Mouse (Mus musculus): ENCODE data around the gene Osgin1. TPM values are rescaled to one million over a fixed set of nuclear protein-coding genes. Genes with fewer than 3 reads are reported as not detected.

Gene Osgin1
- polyA plus RNA-seq, 1 experiment from 2014 or later: 1.9 TPM

- no peak overlapping the region for H3K27ac ChIP-seq (ENCODE audit: low read length)
- no peak overlapping the region for H3K4me3 ChIP-seq (ENCODE audit: low read length)
- no peak for ATAC-seq (ENCODE audit: low read depth)
- H3K27me3 ChIP-seq (ENCODE audit: control insufficient read depth, insufficient read depth, low read depth, low read length): no peaks in the 10 kb centered on the region
- H3K4me2 ChIP-seq (ENCODE audit: low read depth, low read length): no peak overlapping the region
- 70% methylated on average over 6 of the region's 6 CpGs for WGBS
- H3K9ac ChIP-seq (ENCODE audit: low read length): no peak overlapping the region
- peaks cover 21% of the 10 kb centered on the region for H3K4me1 ChIP-seq (replicated peaks; ENCODE audit: control insufficient read depth, insufficient read depth, low read length)
- H3K9me3 ChIP-seq (ENCODE audit: control insufficient read depth, low read length): no peaks in the 10 kb centered on the region
- H3K36me3 ChIP-seq (ENCODE audit: control insufficient read depth, insufficient read depth, low read length): no peaks in the 10 kb centered on the region
These were observed 5.0 kb downstream of the Osgin1 start for GRCm38 (mm10) chr8:119438876-119439275.

- Histone ChIP-seq H3K9me3 (ENCODE audit: control insufficient read depth, low read length) (no peaks in the 10 kb centered on the region), H3K4me1 (replicated peaks; ENCODE audit: control insufficient read depth, insufficient read depth, low read length) (peaks cover 21% of the 10 kb centered on the region), H3K36me3 (ENCODE audit: control insufficient read depth, insufficient read depth, low read length) (no peaks in the 10 kb centered on the region), H3K27me3 (ENCODE audit: control insufficient read depth, insufficient read depth, low read depth, low read length) (no peaks in the 10 kb centered on the region), H3K27ac (ENCODE audit: low read length) (no peak overlapping the region), H3K4me3 (ENCODE audit: low read length) (no peak overlapping the region), H3K9ac (ENCODE audit: low read length) (no peak overlapping the region), H3K4me2 (ENCODE audit: low read depth, low read length) (no peak overlapping the region)
- ATAC-seq (ENCODE audit: low read depth): no peak
- 97% methylated on average over 2 of the region's 2 CpGs for WGBS
These were observed 5.5 kb downstream of the Osgin1 start for GRCm38 (mm10) chr8:119439424-119439823.

- Histone ChIP-seq H3K27ac (ENCODE audit: low read length) (no peak overlapping the region), H3K36me3 (ENCODE audit: control insufficient read depth, insufficient read depth, low read length) (no peaks in the 10 kb centered on the region), H3K4me1 (replicated peaks; ENCODE audit: control insufficient read depth, insufficient read depth, low read length) (peaks cover 21% of the 10 kb centered on the region), H3K9ac (ENCODE audit: low read length) (no peak overlapping the region; the same call in 1 of the 2 replicates), H3K4me3 (ENCODE audit: low read length) (no peak overlapping the region), H3K9me3 (ENCODE audit: control insufficient read depth, low read length) (no peaks in the 10 kb centered on the region), H3K27me3 (ENCODE audit: control insufficient read depth, insufficient read depth, low read depth, low read length) (no peaks in the 10 kb centered on the region), H3K4me2 (ENCODE audit: low read depth, low read length) (no peak overlapping the region)
- peak; percentile 34 for ATAC-seq (ENCODE audit: low read depth)
- 63% methylated on average over 7 of the region's 7 CpGs for WGBS
These were observed 5.9 kb downstream of the Osgin1 start for GRCm38 (mm10) chr8:119439893-119440249.

GRCm38 (mm10) chr8:119440250-119440951 lies 6.5 kb downstream of the Osgin1 start:
- peak; percentile 64 for ATAC-seq (ENCODE audit: low read depth)
- peak overlapping the region; percentile 19; the same call in 1 of the 2 replicates for H3K4me2 ChIP-seq (ENCODE audit: low read depth, low read length)
- no peak overlapping the region for H3K4me3 ChIP-seq (ENCODE audit: low read length)
- peak overlapping the region; percentile 55 for H3K27ac ChIP-seq (ENCODE audit: low read length)
- peaks cover 21% of the 10 kb centered on the region for H3K4me1 ChIP-seq (replicated peaks; ENCODE audit: control insufficient read depth, insufficient read depth, low read length)
- no peaks in the 10 kb centered on the region for H3K36me3 ChIP-seq (ENCODE audit: control insufficient read depth, insufficient read depth, low read length)
- no peaks in the 10 kb centered on the region for H3K9me3 ChIP-seq (ENCODE audit: control insufficient read depth, low read length)
- peak overlapping the region; percentile 27; the same call in 1 of the 2 replicates for H3K9ac ChIP-seq (ENCODE audit: low read length)
- 15% methylated on average over 16 of the region's 16 CpGs for WGBS
- no peaks in the 10 kb centered on the region for H3K27me3 ChIP-seq (ENCODE audit: control insufficient read depth, insufficient read depth, low read depth, low read length)

- Histone ChIP-seq H3K4me2 (ENCODE audit: low read depth, low read length) (no peak overlapping the region), H3K9me3 (ENCODE audit: control insufficient read depth, low read length) (no peaks in the 10 kb centered on the region), H3K27me3 (ENCODE audit: control insufficient read depth, insufficient read depth, low read depth, low read length) (no peaks in the 10 kb centered on the region), H3K4me3 (ENCODE audit: low read length) (no peak overlapping the region), H3K36me3 (ENCODE audit: control insufficient read depth, insufficient read depth, low read length) (no peaks in the 10 kb centered on the region), H3K4me1 (replicated peaks; ENCODE audit: control insufficient read depth, insufficient read depth, low read length) (peaks cover 21% of the 10 kb centered on the region), H3K9ac (ENCODE audit: low read length) (no peak overlapping the region), H3K27ac (ENCODE audit: low read length) (peak overlapping the region; percentile 55; the same call in 1 of the 2 replicates)
- peak; percentile 54 for ATAC-seq (ENCODE audit: low read depth)
- WGBS: 30% methylated on average over 1 of the region's 1 CpGs
These were observed 7.0 kb downstream of the Osgin1 start for GRCm38 (mm10) chr8:119440952-119441270.

- no peaks in the 10 kb centered on the region for H3K9me3 ChIP-seq (ENCODE audit: control insufficient read depth, low read length)
- no peak for ATAC-seq (ENCODE audit: low read depth)
- no peak overlapping the region for H3K27ac ChIP-seq (ENCODE audit: low read length)
- peaks cover 5% of the 10 kb centered on the region for H3K27me3 ChIP-seq (ENCODE audit: control insufficient read depth, insufficient read depth, low read depth, low read length)
- no peaks in the 10 kb centered on the region for H3K36me3 ChIP-seq (ENCODE audit: control insufficient read depth, insufficient read depth, low read length)
- no peak overlapping the region for H3K4me2 ChIP-seq (ENCODE audit: low read depth, low read length)
- H3K4me1 ChIP-seq (replicated peaks; ENCODE audit: control insufficient read depth, insufficient read depth, low read length): peaks cover 20% of the 10 kb centered on the region
- 51% methylated on average over 5 of the region's 5 CpGs for WGBS
- H3K4me3 ChIP-seq (ENCODE audit: low read length): no peak overlapping the region
- H3K9ac ChIP-seq (ENCODE audit: low read length): no peak overlapping the region
These were observed 8.1 kb downstream of the Osgin1 start for GRCm38 (mm10) chr8:119442013-119442412.

GRCm38 (mm10) chr8:119442970-119443369 lies 9.0 kb downstream of the Osgin1 start:
- H3K36me3 ChIP-seq (ENCODE audit: control insufficient read depth, insufficient read depth, low read length): no peaks in the 10 kb centered on the region
- H3K9me3 ChIP-seq (ENCODE audit: control insufficient read depth, low read length): no peaks in the 10 kb centered on the region
- no peak overlapping the region for H3K4me3 ChIP-seq (ENCODE audit: low read length)
- no peak overlapping the region for H3K4me2 ChIP-seq (ENCODE audit: low read depth, low read length)
- no peak overlapping the region for H3K9ac ChIP-seq (ENCODE audit: low read length)
- no peak for ATAC-seq (ENCODE audit: low read depth)
- H3K27ac ChIP-seq (ENCODE audit: low read length): no peak overlapping the region
- 85% methylated on average over 8 of the region's 8 CpGs for WGBS
- H3K4me1 ChIP-seq (replicated peaks; ENCODE audit: control insufficient read depth, insufficient read depth, low read length): peaks cover 21% of the 10 kb centered on the region
- H3K27me3 ChIP-seq (ENCODE audit: control insufficient read depth, insufficient read depth, low read depth, low read length): peaks cover 14% of the 10 kb centered on the region

- Histone ChIP-seq H3K4me1 (replicated peaks; ENCODE audit: control insufficient read depth, insufficient read depth, low read length) (peaks cover 10% of the 10 kb centered on the region; the same call in 1 of the 2 replicates), H3K9ac (ENCODE audit: low read length) (peak within 1 kb of the TSS; percentile 72), H3K27me3 (ENCODE audit: control insufficient read depth, insufficient read depth, low read depth, low read length) (peaks cover 27% of the 10 kb centered on the region), H3K27ac (ENCODE audit: low read length) (no peak within 1 kb of the TSS), H3K4me3 (ENCODE audit: low read length) (peak within 1 kb of the TSS; percentile 70), H3K36me3 (ENCODE audit: control insufficient read depth, insufficient read depth, low read length) (no peaks in the 10 kb centered on the region), H3K4me2 (ENCODE audit: low read depth, low read length) (peak within 1 kb of the TSS; percentile 100), H3K9me3 (ENCODE audit: control insufficient read depth, low read length) (no peaks in the 10 kb centered on the region)
- WGBS: 2% methylated on average over 19 of the region's 52 CpGs
- peak; percentile 80 for ATAC-seq (ENCODE audit: low read depth)
These were observed 12.5 kb downstream of the Osgin1 start, which contains the start of gene Necab2 for GRCm38 (mm10) chr8:119446211-119446989. Necab2 (plus strand) TSS chr8:119446719.

GRCm38 (mm10) chr8:119446990-119447780 lies 13.3 kb downstream of the Osgin1 start:
- peak overlapping the region; percentile 100 for H3K4me2 ChIP-seq (ENCODE audit: low read depth, low read length)
- H3K9ac ChIP-seq (ENCODE audit: low read length): peak overlapping the region; percentile 72
- peaks cover 27% of the 10 kb centered on the region for H3K27me3 ChIP-seq (ENCODE audit: control insufficient read depth, insufficient read depth, low read depth, low read length)
- H3K4me1 ChIP-seq (replicated peaks; ENCODE audit: control insufficient read depth, insufficient read depth, low read length): peaks cover 10% of the 10 kb centered on the region; the same call in 1 of the 2 replicates
- H3K27ac ChIP-seq (ENCODE audit: low read length): no peak overlapping the region
- no peaks in the 10 kb centered on the region for H3K36me3 ChIP-seq (ENCODE audit: control insufficient read depth, insufficient read depth, low read length)
- 1% methylated on average over 36 of the region's 80 CpGs for WGBS
- no peaks in the 10 kb centered on the region for H3K9me3 ChIP-seq (ENCODE audit: control insufficient read depth, low read length)
- peak; percentile 49 for ATAC-seq (ENCODE audit: low read depth)
- H3K4me3 ChIP-seq (ENCODE audit: low read length): peak overlapping the region; percentile 70

Measured in lung, embryonic 16.5 days (tissue).